Mouse (Mus musculus) G1E-ER4 (cell line): Measurements from ENCODE around the gene Phldb2. TPM values are rescaled to one million over a fixed set of nuclear protein-coding genes. Genes with fewer than 3 reads are reported as not detected.

ENCODE experiments used
- GATA1 ChIP-seq: IDR thresholded peaks from one replicate; pipeline ENCODE4 v1.8.0; 2012; ENCODE audit warnings: low read length, inconsistent platforms
- polyA plus RNA-seq: library from polyadenylated mRNA; stranded (reverse); fragments of >175 nt; gene quantifications from 2 replicates; pipeline ENCODE4 v1.2.3, GENCODE M21; 2012

Gene Phldb2
- polyA plus RNA-seq, 1 experiment, result not detected

DNA sequence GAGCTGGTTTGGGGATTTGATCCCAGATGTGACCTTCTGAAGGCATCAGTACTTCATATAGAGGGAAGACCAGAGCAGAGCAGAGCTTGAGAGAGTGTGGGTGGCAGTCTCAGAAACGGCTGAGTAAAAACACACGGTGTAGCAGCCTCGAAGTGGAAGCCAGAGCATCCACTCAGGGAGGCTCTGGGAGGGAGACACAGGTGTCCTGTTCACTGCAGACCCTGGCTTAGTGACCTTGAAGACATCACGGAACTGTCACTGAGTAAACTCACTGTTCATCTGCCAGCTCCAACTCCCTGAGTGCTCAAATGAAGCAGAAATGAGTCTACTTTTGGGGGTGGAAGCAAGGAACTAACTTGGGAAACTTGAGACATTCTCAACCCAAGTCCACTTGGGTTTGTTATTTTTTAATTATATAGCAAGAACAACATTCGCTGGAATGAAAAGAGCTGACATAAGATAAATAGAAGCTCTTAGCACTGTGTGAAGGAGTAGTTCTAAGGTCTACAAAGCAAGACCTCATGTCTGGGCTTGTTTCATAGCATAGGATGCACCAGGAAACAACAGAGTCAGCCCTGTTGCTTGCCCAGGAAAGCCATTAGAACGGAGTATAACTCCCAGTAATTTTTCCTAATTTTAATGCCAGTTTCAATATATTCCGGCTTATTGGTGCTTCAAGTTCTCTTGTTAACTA lies 187.4 kb downstream of the Phldb2 start:
- TF ChIP-seq GATA1, result no peak

DNA sequence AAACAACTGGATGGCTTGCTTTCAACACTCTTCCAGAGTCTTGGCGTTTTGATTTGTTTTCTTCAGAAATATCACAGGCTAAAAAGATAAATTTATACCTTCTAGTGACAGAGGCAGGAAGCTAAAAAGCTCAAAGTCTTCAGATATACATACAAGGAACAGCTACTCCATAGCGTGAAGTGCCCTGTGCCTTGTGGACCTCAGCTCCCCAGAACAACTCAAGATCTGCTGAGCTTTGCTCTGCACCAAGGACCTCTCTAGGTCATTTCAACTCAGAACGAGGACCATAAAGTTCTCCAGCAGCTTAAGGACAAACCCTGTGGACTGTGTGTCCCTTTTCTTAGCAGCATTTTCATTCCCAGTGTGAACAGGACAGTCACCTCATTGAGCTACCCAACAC lies 188.3 kb downstream of the Phldb2 start:
- TF ChIP-seq GATA1, result no peak

DNA sequence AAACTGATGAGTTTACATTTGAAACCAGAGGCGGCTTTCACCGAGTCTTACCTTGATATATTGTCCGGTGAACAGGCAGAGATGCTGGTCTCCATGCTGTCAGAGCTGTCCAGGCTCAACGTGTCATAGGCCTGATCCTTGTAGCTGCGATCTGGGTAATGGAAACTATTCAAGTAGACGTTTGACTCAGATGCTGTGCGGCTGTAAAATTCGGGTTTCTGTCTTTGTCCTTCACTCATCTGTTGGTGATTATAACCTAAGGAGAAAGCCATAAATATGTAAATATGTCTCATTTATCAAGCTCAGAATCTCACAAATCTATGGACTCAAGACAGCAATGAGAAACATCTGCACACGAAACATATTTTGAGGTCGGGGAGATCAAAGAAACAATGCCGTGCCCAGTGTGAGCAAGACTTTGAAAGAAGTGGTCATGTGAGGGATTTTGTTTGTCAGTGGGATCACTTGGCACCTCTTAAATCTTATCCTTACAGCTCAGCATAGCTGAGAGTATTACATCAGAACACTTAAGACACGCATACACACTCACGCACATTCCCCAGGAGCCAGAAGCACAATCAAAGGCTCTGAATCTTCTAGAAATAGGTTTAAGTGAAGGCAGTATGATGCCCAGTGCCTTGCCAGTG lies 190.4 kb downstream of the Phldb2 start:
- no peak for TF ChIP-seq GATA1

DNA sequence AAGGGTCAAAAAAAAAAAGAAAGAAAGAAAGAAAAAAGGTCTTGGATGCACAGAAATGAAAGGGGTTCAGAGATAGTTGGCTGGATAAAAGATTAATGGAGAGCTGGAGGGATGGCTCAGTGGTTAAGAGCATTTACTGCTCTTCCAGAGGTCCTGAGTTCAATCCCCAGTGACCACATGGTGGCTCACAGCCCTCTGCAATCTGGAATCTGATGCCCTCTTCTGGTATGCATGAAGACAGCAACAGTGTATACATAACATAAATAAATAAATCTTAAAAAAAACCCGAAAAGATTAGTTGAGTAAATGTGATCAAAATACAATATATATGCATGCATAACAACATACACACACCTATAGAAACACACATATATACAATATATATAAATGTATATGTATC lies 192.0 kb downstream of the Phldb2 start:
- no peak for TF ChIP-seq GATA1

DNA sequence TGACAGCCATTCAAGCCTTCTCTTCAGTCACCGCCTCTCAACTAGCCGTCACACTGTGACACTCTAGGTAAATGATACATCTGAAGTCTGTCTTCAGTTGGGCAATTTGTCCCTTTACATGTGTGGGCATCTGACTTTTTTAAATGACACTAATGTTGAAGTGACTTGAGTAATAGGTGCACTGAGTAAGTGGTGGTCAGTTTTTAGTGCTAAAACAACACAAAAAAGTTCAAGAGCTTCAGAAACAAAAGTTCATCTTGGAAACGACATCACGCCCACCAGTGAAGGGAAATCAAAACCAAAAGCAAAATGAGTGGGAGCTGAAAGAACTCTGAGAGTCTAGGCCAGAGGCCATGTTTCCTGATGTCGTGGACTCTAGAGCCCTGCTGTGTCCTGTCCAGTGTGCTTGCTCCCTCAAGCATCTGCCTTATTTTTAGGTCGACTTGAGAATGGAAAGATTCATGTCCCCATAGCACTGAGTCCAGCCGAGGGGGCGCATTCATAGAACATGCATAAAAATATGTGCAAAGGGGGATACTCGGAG lies 194.6 kb downstream of the Phldb2 start:
- TF ChIP-seq GATA1, result no peak

DNA sequence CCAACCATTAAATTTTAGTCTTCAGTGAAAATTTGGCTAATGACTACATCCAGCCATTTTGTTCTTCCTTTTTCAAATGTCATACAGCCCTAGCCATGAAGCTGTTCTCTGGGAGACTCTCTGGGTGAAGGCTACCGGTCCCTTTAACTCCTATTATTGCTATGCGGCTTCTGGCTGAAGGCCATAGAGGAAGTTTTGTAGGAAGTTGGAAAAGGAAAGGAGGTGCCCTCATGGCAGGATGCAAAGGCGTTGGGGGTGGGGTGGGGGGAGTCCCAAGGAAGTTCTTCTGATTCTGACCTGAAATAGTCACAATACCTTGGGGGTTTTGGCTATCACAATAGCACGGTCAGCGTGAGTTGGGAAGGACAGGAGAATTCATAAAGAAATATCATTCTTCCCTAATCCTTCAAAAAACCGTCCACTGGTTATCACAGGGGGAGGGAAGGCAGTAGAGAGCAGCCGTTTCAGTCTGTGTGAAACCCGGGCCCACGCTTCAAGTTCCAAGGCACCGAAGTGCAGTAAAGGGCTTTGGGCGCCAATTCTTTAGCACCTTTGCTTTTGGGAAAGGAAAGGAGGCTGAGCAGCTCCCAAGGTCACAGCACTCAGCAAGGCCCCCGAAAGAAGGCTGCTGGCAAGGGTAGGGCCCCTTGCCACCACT lies 195.8 kb downstream of the Phldb2 start:
- no peak for TF ChIP-seq GATA1

DNA sequence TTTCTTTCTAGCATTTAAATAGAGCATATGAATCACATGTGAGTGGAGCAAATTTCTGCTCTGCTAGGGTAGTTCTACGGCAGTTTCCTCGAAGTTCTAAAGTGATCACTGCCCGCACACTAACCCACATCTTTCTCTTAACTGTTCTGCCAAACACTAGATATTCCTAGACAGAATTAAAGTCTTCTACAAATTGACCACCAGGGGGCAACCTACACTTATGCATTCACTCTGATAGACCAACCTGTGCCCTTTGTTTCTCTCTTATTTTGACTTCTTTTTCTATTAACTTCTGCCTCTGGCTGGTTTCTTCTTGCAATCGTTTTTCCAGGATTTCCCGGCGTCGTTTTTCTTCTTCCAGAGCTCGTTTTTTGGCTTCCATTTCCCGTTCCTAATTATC lies 196.5 kb downstream of the Phldb2 start:
- no peak for TF ChIP-seq GATA1

DNA sequence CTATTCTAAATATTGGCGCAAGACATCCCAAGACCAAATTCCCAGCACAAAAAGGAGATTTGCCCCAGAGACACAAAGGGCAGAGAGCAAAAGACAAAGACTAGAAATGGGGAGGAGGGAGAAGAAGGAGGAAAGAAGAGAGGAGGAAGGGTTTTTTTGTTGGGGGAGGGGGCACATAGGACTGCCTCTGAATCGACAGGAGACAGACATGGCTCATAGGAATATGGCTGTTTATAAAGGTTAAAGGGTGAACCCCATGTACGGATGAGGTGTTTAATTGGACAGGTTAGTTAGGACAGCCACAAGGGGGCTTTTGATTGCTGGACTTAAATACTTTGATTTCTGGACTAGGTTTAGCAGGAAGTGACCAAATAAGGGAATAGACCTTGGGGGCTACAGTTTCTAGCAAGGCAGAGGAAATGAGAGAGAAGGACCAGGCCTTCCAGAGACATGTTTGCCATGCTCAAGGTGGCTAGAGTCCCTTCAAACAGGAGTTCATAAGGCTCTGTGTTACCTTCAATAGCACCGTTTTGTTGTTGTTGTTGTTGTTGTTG lies 209.7 kb downstream of the Phldb2 start:
- no peak for TF ChIP-seq GATA1

DNA sequence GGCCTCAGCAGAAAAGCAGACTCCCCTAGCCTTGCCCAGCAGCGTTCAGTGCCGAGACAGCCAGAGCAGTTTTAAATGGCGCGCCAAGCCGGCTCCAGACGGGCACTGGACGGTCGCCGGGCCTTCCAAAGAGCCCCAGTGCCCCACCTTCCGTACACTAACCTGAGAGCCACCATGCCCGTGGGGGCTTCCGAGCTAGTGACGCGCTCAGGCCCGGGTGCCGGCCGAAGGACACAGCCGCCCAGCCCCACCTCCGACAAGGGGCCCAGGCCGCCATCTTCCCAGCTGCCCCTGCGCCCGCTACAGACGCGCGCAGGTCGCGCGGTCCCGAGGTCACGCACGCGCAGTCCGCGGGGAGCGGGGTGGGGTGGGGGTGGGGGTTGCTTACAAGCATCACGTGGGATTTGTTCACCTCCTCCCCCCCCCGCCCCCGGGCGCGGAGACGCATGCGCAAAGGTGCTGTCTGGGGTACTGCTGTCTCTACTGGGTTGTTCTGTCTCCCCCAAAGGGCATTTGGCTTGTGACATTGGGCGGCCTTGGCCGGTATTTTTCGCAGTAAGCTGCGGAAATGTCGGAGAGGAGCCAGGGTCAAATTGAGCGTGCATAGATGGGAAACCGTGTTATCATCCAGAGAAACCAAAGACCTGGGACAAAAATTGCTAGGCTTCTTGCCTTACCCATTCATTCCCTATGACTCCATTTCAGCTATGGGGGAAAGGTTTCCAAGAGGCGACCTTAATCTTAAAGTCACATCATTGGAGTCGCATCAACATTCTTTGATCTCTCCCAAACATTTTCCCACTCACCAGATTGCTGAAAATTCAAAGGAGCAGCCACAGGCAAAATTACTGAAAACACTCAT lies 210.6 kb downstream of the Phldb2 start, which contains the start of gene Abhd10:
Gene Abhd10 (minus strand): TSS at position 341 of the 862 bp plus-strand sequence.
- TF ChIP-seq GATA1, result no peak

DNA sequence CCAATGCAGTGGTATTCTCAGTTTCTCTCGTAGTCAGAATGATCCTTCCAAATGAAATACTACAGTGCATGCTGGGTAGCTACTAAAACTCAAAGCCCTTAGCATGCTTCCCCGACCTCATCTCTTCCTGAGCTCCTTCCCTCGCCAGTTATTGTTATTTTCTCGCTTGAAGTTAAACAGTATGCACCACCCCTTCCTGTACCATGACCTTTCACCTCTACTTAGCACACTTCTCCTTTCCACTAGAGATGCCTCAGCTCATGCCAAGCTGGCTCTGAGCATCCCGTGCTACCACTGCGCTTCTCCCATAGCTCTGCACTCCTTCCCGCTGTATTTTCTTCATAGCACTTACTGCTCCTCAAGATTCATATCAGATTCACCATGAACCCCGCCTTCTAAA lies 215.5 kb downstream of the Phldb2 start:
- TF ChIP-seq GATA1, result no peak

DNA sequence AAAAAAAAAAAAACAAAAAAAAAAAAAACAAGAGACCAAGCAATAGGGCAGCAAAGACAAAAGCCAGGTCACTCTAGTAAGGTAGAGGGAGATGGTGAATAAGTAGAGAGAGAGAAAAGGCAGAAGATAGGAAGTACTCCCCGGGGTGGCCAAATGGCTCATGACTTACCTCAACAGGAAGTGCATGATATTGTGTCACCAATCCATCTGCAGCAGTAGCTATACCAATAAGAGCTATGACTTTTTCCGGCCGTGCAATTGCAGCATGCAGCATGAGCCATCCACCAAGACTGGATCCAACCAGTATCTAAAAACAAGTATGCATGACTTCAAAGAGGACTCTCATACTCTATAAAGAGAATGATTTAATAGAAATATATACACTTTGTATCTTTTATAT lies 216.7 kb downstream of the Phldb2 start:
- TF ChIP-seq GATA1, result no peak

DNA sequence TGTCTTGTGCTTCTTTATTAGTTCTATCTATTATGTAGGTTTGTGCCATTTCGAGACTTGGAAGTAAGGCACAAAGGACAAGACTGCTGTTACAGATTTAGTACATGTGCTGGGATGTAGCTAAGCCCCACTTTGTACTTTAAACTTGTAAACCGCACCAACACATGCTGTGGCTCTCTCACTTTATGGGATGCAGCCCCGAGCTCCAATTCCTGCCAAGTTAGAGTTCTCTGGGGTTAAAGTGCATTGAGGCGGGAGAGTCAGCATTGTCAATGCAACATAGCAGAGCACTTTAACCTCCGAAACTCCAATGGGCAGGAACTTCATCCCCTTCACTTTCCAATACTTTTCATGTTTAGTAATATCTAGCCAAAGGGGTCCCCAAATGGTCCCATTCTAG lies 224.2 kb downstream of the Phldb2 start:
- no peak for TF ChIP-seq GATA1

DNA sequence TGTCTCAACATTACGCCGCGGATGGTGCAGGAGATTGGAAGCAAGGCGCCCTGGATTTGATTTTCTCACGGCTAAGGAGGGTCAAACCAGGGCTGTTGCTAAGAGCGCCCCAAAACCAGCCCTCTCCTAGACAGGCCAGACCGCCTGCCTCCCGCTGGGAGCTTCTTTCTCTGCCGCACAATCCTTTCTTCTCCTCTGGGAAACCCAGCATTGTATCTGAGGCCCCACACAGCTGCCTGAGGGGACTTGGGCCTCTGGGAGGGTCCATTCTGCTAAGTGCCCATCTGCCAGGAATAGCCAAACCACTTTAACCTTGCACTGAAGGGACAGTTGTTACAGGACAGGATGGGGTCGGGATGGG lies 228.7 kb downstream of the Phldb2 start:
- TF ChIP-seq GATA1, result no peak

DNA sequence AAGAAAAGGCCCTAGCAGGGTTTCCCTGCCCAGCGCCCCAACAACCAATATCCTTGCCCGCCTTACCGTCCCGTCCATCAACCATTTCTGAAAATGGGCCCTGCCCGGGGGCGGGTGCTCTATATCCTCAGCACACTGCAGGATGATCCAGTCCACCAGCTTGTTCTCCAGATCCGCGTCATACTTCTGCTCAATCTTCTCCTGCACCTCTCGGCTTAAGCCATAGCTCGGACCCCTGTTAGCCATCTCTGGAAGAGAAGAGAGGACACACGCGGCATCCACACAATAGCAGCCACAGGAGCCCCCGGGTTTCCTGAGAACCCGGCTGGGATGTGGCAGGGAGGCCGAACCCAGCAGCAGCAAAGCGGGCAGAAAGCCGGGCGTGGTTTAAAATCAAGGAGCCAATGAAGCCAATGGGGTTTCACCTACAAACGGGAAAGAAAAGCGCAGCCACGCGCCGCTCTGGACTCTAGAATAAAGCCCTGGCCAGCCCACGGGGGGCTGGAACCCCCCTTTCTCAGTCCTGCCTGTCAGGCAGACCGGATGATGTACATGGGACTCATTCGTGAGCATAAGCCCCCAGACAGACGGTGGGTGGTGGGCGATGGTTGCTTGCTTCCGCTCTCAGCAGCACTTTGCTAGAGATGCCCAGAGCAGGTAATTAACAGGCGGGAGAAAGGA lies 229.2 kb downstream of the Phldb2 start, which contains the start of gene Tagln3:
Gene Tagln3 (minus strand): TSS at position 548 of the 681 bp plus-strand sequence.
- TF ChIP-seq GATA1, result no peak
